Mouse (Mus musculus) WW6 (cell line): Measurements from ENCODE around the gene Ldb3.

Source experiments
- DNase-seq: peaks from one replicate; pipeline ENCODE4 v3.0.0-alpha.2; 2013; ENCODE audit warnings: low read depth, low spot score

The Ldb3 gene

DNA sequence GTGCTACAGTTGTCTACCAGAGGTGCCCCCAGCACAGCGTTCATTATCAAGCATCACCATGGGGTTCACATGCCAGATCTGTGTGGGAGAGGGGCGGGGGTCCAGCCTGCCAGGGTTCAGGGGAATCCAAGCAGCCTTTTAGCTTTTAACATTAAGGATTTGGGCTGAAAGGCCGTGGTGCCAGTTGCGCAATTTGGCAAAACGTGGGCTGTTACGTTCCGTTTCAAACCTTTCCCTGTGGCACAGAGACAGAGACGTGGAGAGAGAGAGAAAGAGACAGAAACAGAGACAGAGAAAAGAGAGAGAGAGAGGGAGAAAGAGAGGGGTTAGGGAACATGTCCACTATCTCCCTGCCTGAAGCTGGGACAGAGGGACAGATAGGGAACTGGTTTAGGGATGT is 26.8 kb downstream of the Ldb3 start:
- no peak for DNase-seq

DNA sequence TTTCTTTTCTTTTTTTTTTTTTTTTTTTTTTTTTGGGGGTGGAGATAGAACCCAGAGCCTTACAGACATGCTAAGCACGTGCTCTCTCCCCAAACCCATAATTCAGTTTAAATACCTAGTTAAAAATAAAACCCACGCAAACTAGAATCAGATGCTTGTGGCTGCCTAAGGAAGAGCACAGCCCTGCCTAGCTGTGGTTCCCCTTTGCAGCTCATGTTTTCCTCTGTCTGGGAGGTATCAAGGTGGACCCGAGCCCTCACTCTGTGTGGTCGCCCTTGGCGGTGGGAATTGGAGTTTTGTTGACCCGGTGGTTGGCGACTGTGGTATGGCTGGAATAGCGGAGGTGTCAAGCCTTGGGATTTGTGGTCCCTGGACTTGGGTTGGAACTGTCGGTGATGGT is 29.5 kb downstream of the Ldb3 start:
- DNase-seq: no peak

DNA sequence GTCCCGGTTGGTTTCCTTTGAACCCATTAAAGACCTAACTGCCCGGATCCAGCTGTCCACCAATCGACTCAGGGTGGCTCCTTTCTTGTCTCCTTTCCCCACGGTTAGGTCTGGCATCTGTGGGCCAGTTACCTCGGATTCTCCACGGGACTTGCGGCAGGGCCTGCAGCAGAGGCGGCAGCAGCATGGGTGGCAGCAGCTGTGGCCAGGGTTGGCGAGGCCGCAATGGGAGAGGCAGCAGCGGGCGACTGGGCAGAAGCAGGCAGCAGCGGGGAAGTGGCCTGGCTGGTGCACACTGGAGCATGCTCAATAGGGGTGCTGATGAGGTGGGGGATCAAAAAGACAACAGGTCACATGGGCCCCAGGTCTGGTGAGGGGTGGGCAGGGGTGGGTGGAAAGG is 33.3 kb downstream of the Ldb3 start:
- DNase-seq: no peak

DNA sequence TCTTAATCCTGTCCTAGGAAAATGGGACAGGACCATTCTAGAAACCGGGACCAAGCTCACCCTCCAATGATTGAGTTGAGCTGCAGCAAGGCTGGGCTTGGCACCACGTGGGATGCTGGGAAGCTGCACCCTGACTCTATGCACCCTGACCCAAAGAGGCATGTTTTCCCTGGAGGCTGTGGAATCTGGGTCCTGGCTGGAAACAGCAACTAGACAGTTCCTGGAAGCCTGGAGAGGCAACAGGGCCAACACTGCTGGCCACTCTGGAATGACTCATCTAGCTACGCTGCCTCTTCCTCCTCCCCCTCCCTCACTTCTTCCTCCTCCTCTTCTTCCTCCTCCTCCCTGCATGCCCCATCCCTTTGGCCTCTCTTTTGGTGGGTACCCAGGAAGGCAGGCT is 34.4 kb downstream of the Ldb3 start:
- DNase-seq: no peak

DNA sequence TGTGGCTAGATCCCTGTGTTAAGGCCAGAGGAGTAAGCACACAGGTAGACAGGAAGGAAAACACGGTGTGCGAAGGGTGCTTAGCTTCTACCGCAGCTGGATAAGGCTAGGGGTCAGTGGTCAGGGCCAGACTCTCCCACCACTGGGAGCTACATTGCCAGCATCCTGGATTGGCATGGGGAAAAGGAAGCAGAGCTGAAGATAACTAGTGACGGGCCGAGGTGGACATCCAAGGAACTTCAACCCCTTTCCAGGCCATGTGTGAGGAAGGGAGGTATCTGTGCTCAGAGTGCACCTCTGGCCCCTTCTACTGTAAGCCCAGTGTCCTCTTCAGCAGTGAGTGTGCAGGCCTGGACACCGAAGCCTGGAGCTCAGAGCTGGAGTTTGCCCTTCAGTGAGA is 35.0 kb downstream of the Ldb3 start:
- DNase-seq: no peak

DNA sequence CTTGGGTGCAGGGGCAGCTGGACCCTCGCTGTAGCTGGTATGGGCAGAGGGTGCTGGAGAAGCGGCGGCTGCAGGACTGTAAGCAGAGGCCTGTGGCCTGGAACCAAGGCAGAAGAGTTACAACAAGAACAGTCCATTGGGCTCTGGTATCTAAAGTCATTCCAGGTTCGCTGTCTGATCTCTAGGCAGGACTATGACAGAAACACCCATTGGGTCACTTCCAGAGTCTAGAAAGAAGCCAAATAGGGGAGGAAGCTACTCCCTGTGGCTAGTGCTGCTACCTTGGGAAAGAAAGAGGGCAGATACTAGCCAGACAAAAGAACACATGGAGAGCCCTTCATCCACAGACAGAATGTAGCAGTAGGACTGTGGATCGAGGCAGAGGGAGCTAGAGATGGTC is 36.3 kb downstream of the Ldb3 start:
- DNase-seq: no peak

DNA sequence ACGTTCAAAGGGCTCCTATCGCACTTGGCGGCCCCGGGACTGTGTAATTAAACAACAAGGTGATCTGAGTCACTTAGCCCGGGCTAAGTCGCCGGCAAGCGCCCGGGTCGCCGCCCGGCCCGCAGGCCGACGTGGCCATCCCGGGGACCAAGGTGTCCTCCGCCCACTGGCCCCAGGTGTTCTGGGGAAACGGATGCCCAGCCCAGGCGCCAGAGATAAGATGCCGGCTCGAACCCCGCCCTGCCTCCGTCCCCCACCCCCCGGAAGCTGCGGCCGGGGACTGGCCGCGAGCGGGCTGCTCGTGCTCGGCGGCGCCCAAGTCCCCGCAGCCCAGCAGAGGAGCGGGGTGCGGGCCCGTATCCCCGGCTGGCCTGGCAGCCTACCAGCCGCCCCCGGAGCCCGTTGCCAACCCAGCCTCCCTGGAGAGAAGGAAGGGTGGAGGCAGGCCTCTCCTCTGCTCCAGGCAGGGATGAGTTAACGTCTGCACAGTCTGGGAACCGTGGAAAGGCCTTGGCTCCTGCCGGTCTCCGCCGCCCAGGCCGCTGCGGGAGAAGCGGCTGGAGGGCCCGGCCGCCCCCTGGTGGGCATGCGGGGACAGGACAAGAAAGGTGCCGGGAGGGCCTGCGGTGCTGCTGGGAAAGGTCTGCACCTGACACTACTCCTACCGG is 39.3 kb downstream of the Ldb3 start:
- peak; percentile 79 for DNase-seq

DNA sequence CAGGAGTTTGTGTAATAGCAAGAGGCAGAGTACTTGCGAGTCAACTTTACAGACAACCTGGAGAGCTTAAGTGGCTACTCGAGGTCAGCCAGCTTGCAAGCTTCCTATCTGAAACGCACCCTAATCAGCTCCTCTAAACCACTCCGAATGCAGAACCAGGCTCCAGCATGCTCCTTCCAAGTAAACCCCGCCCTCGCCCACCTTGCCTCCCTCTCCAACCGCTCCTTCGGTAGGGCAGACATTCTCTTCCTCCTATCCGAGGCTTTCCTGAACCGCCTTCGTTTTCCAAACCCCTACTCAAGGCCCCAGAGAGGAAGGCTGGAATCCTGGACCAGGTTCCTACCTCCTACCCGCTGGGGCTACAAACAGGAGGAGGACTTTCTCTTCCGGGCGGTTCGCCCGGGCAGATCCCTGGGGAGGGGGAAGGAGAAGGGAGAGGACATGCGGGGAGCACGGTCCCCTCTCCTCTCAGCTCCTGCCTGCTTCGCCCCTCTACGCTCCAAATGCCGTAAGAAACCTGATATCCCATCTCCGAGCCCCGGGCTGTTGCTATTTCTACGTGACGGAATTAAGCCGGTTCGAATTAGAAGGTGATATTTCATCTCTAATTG is 40.0 kb downstream of the Ldb3 start:
- DNase-seq: peak; percentile 60

DNA sequence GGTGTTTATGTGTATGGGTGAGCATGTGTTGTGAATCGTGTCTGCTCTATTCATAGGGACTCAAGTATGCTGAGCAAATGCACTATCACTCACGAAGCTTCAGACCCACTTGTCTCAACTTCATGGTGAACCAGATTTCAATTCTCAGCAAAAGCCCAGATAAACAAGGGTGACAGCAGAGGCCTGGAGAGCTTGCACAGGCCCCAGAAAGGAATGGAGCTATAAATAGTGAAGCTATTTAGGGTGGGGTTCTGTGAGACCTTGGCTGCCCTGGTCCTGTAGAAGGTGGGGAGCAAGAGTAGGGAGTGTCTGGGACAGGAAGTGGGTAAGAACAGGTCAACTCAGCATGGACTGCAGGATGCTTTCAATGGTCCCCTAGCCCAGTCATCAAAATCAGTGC is 43.9 kb downstream of the Ldb3 start:
- no peak for DNase-seq

DNA sequence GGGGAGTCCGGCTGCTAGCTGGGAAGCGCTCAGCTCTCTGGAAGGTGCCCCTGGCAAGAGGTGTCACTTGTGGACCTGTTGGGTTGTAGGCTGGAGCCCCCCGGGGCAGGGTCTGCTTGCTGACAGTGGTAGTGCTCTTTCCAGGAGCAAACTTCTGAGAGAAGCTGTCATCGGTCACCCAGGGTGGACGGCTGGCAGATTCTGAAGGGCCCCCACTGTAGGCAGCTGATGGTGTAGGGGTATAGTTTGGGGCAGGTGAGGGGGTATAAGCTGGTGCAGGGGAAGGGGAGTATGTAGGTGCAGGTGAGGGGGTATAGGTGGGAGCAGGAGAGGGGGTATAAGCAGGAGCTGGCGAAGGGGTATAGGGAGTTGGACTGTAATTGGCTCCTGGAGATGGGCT is 44.5 kb downstream of the Ldb3 start:
- DNase-seq: no peak

DNA sequence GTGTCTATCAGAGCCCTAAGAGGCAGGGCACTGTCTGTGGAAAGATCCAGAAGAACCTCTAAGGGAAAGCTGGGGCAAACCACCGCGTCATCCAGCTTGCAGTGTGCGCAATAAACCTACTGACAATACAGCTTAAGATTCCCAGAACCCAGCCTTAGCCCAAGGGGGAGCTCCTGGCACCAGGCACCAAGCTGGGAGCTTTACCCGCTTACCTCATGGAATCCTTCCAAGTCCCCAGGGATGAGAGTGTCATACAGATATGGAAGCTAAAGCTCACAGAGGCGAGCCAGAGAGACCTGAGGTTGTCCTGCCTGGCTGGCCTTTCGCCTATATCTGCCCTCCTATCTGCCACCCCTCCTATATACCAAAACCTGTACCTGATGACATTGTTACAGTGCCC is 44.9 kb downstream of the Ldb3 start:
- DNase-seq: no peak

DNA sequence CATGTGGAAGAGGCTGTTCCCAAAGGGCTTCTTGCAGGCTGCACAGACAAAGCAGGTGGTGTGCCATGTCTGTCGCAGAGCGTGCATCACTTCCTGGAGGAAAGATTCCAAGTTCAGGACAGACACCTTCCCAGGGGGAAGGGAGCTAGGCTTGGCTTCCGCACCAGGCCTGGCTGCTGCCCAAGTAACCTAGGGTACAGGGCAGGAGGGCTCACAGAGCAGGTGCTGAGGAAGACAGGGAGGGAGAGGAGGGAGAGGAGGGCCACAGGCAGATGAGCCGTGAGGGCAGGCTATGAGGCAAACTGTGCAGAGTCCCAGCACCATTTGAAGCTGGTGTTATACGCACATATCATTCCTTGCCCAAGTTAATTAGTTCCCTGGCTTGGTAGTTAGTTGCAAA is 46.6 kb downstream of the Ldb3 start:
- DNase-seq: no peak

DNA sequence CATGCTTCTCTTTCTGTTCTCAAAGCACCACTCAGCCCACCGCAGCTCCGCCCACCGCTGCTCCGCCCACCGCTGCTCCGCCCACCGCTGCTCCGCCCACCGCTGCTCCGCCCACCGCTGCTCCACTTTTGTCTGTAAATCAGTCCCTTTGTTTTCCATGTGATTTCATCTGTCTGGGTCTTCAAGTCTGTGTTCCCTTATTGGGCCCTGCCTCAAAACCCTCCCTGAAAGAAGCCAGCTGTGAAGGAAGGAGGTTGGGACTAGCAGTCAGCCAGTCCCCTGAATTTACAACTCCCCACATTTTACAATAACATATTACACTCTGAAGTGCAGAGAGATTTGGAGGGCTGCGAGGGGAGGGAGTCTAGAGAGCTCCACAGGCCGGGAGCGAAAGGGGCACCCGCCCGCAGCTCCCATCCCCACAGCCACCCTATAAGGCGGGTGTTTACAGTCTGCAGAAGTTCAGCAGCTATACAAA is 47.8 kb downstream of the Ldb3 start:
- DNase-seq: peak; percentile 46

DNA sequence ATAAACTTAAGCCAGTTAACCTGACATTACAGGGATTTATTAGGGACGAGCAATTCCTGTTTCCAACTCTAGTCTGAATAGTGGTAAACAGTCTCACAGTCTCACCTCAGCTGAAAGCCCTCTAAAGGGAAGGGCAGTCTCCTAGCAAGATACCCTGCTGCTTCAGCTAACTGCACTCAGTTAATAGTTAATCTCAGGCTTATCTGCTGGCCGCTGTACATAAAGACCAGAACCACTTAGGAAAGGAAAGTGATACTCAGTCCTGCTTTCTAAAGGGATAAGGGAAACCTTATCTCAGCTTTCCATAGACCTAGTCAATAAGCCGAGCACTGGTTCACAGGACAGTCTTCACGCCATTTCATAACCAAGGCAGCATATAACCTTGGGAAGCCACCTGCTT is 52.6 kb downstream of the Ldb3 start:
- no peak for DNase-seq

DNA sequence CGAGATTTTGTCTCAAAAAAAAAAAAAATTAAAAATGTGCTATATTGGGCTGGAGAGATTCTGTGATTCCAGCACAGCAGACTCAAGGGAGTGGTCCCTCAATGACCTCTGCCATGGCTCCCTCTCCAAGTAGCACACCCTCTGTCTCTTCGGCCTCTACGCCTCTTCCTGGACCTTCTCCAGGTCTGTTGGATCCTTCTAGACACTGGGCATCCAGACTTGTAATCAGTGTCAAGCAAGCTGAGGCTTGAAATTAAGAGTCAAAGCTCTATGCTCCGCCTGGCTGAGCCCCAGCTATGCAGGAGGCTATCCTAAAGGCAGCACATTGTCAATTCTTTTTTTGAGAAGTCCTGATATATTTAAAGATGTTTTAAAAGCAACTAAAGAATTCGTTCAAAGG is 54.9 kb downstream of the Ldb3 start:
- no peak for DNase-seq

DNA sequence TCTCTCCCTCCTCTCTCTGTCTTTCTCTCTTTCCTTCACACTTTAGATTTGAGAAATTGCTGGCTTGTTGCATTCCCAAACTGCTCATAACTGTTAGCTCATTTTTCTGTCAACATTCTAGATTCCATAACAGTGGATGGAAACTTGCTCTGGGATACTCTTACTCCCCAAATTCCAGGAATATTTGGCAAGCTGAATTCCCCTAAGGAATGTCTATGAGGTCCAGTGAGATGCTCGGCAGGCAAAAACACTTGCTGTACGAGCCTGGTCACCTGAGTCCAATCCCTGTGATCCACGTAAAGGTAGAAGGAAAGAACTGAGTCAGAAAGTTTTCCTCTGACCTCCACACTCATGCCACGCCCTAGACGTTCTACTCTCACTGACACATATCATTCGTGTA is 55.9 kb downstream of the Ldb3 start:
- DNase-seq: no peak

DNA sequence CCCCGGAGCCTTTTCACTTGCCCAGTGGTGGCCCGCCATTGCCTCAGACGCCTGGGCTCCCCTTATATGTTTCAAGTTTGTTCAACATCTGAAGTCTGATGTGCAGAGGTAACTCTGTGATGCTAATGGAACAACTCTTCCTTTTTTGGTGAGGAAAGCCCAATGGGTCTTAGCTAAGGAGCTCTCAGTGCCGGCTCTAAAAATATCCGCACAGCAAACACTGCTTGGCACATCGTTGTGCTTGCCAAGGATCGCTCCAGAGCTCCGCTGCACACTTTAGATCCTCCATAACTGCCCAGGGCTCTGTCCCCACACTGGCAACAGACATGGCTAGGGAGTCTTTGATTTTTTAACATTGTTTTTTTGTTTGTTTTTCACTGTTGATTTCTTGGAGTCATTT is 59.7 kb downstream of the Ldb3 start:
- DNase-seq: no peak

DNA sequence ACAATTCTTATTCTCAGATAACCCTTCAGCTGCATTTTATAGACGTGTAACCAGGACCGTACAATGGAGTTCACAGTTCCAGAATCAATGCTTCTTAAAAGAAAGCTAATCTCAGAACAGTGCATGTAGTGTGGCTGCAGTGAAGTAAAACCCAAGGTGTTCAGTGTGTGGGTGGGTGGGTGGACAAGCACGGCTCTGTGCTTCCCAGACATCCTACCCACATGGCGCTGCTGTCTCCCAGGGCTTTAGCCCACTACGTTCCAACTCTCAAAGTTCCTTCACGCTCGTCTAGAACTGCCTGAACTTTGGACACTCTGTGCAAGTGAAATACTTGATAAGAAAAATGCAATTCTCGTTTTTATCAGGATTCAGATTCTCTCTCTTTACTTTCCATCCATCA is 65.8 kb downstream of the Ldb3 start, which contains the start of gene 9230112D13Rik:
TSS of gene 9230112D13Rik (minus strand) at position 101 of the 400 bp plus-strand sequence.
- no peak for DNase-seq

DNA sequence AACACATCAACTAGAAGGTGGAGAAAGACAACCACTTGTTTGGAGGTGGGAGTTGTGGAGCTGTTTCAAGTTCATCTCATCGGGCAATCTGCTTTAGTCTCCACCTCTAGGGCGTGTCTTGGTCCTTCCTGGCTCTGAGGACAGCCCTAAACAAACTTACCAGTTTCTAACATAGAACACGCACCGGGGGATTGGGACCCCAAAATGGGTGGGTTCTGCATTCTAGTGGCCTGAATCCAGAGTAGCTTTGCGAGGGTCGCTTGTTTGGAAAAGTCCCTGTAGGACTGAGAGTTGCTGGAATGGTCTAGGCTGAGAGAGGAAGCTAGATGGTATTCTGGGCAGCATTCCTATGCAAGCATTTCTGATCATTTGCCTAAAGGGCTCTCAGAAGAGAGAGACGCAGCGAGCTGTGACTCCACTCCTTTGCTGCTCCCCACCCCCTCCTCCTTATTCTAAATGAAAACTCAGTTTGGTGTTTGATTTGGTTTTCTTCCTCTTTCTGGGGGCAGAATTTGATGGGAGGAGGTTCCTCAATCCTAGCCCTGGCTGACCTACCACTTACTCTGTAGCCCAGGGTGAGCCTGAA is 70.4 kb downstream of the Ldb3 start:
- no peak for DNase-seq

DNA sequence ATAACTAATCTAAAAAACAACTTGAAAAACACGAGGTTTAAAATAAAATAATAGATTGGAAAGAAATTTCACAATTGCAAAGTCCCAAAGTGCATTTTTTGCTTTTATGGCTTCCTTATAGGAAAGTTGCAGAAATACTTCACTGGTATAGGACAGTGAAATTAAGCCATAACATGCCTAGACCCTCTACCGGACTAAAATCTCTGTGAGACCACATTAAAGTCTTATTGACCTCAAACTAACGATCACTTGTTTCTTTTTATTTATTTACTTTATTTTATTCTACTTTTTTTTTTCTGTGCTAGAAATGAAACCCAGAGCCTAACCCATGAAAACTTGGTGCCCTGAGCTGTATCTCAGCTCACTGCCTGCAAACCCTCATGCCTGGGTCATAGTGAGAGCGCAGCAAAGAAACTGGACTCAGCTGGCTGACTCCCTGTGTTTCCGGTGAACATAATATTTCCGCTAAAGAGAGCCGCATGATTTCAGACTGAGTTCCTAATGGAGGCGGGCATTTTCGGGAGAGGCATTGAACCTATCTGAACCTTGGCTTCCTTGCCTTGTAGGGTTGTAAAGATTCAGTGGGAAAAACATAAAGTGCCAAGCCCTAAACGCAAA is 71.4 kb downstream of the Ldb3 start:
- no peak for DNase-seq

DNA sequence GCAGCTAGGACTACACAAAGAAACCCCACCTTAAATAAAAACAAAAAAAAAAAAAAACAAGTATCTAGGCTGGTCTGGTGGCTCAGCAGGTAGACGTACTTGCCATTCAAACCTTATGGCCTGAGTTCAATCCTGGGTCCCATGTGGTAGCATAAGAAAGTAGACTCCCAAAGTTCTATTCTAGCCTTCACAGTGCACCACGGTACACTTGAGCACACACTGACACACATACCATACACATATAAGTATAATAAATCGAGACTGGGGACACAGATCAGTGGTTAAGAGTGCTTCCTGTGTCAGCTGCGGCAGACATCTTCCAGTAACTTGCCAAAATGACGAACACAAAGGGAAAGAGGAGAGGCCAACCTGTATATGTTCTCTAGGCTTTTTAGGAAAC is 72.6 kb downstream of the Ldb3 start:
- DNase-seq: no peak

DNA sequence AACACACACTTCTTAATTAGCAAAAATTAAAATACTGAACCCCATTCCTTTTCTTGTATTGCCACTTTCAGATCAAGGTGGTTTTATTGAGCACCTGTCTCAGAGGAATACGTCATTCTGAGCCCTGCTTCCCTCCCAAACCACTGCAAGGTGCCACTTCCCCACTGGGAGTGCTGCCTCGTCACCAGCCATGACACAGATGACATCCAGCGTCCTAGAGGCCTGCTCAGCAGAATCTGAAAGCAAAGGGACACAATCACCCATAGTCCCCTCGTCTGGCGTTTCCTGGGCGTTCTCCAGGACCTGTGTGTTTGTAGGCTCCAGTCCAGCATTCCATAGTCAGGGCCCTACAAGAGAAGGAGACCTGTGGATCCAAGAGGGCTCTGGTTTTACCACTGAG is 74.4 kb downstream of the Ldb3 start:
- no peak for DNase-seq

DNA sequence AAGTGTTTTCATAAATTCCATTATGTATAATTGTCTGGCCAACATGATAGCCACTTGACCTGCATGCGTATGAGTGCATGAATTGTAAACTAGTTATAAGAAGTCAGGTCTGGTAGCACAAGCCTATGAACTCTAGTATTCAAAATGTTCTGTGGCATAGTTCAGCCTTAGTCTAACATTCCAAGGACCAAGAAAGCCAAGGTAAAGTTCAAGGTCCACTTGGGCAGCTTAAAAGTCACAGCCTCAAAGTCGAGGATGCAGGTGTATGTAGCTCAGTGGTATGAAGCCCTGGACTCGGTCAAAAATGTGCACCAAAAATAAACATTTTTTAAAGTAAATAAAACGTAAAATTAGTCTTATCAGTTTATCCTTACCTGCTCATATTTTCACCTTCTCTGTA is 75.9 kb downstream of the Ldb3 start:
- DNase-seq: no peak
